Mouse (Mus musculus) hindbrain, embryonic 15.5 days (tissue): ENCODE data around the gene 4930544G11Rik. TPM values are rescaled to one million over a fixed set of nuclear protein-coding genes. Genes with fewer than 3 reads are reported as not detected.

Source experiments
- ATAC-seq: fragments of 200-750 bp; cut with Nextera tagmentation; 2 replicates; pipeline ENCODE4 v1.8.0; 2017; ENCODE audit warnings: low read depth, moderate number of reproducible peaks, moderate TSS enrichment; ENCODE audit not compliant: low FRiP score
- H3K27ac ChIP-seq: fragments of 300-500 bp; sonication (generic); replicated peaks from 2 replicates; pipeline ENCODE4 v1.5.1; 2015; ENCODE audit warnings: mild to moderate bottlenecking, inconsistent platforms
- H3K27me3 ChIP-seq: fragments of 300-500 bp; sonication (generic); 2 replicates; pipeline ENCODE4 v1.6.1; 2015; ENCODE audit warnings: control low read depth, inconsistent platforms
- H3K36me3 ChIP-seq: fragments of 300-500 bp; sonication (generic); 2 replicates; pipeline ENCODE4 v1.6.1; 2015; ENCODE audit warnings: control low read depth, inconsistent platforms
- H3K4me1 ChIP-seq: fragments of 300-500 bp; sonication (generic); replicated peaks from 2 replicates; pipeline ENCODE4 v1.6.1; 2015; ENCODE audit warnings: control low read depth, inconsistent platforms
- H3K4me2 ChIP-seq: fragments of 300-500 bp; sonication (generic); 2 replicates; pipeline ENCODE4 v1.6.1; 2015; ENCODE audit warnings: moderate library complexity, mild to moderate bottlenecking, inconsistent platforms
- H3K4me3 ChIP-seq: fragments of 300-500 bp; sonication (generic); 2 replicates; pipeline ENCODE4 v1.5.1; 2015; ENCODE audit warnings: mild to moderate bottlenecking, inconsistent platforms
- H3K9ac ChIP-seq: fragments of 300-500 bp; sonication (generic); 2 replicates; pipeline ENCODE4 v1.6.1; 2015; ENCODE audit warnings: inconsistent platforms
- H3K9me3 ChIP-seq: fragments of 300-500 bp; sonication (generic); 2 replicates; pipeline ENCODE4 v1.6.1; 2016; ENCODE audit warnings: control low read depth, inconsistent platforms
- WGBS: fragments of 180-500 bp; shearing (Covaris S2); methylation state at CpG from one replicate; pipeline ENCODE4 v1.1.7; 2015; 5-methylcytosine and 5-hydroxymethylcytosine counted together
- polyA plus RNA-seq: library from polyadenylated mRNA; unstranded; fragments of >200 nt; fragmentation: Nextera tagmentation; extraction: Ambion mirVana; gene quantifications from 2 replicates; pipeline ENCODE4 v1.2.1, GENCODE M21; 2015

The 4930544G11Rik gene
- not detected in 2 replicates for polyA plus RNA-seq

DNA sequence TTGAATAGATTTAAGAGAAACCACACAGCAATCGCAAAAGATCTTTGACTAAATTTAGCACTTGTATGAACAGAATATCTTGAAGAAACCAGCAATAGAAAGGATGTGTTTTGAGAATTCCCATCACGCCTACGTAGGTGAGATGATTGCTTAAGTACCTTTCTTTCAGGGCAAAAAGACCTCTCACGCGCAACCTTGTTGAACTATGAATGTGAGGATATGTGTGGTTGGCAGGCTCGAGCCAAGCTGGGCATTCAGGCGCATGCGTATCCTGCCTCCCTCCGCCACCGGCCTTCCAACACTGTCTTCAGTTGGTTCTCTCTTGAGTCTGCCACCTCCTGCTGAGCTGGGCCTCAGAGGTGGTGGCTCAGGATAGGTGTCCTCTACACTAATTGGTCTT is at the start of gene 4930544G11Rik:
Gene 4930544G11Rik, plus strand, starts transcription at position 301 of the 400 bp plus-strand sequence.
- H3K27ac ChIP-seq = no peak within 1 kb of the TSS
- WGBS = 96% methylated on average over 10 of the region's 10 CpGs
- H3K4me2 ChIP-seq = no peak within 1 kb of the TSS
- H3K4me1 ChIP-seq = no peaks in the 10 kb centered on the region
- no peak for ATAC-seq
- H3K27me3 ChIP-seq = no peaks in the 10 kb centered on the region
- no peaks in the 10 kb centered on the region for H3K36me3 ChIP-seq
- H3K4me3 ChIP-seq = no peak within 1 kb of the TSS
- no peak within 1 kb of the TSS for H3K9ac ChIP-seq
- no peaks in the 10 kb centered on the region for H3K9me3 ChIP-seq

DNA sequence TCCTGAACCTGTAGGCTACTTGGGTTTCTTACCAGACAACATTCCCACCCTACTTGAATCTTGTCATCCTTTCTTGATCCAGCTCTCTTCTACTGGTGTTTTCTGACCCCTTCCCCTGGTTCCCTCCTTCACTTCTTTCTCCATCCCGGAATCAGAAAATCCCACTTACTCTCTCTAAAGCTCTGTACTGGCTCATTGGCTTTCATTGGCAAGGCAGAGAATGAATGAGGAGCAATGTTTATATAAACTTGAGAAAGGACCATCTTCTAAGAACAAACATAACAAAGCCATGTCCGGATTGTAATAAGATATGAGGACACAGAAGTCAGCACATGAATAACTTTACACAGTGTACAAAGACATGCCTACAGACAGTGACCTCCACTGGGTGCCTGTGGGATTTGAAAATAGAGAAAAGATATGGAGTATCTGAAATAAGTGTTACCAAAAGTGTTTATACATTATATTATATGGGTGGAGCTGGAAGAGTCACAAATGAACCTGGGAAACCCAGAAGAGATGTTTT is 45.7 kb upstream of the 4930544G11Rik start:
- Histone ChIP-seq H3K27ac (no peak overlapping the region), H3K36me3 (no peaks in the 10 kb centered on the region), H3K4me2 (no peak overlapping the region), H3K9me3 (no peaks in the 10 kb centered on the region), H3K4me1 (no peaks in the 10 kb centered on the region), H3K9ac (no peak overlapping the region), H3K4me3 (no peak overlapping the region), H3K27me3 (no peaks in the 10 kb centered on the region)
- WGBS = 86% methylated on average over 2 of the region's 2 CpGs
- ATAC-seq = no peak

DNA sequence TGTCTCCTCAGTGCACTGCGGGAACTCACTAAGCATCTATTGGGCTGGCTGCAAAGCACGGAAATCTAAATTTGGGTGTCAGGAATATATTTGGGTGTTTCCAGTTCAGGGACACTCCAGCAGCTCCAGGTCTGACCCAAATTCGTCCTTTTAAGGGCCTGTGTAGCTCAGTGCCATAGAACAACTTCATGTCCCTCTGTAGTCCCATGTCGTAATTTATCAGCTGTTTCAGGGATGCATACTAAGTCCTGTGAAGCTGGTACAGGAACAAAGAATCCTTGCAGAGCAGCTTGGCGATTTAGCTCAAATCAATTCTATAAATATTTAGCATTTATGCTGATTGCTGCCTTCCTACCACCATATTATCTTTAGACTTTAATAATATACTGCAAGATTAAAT is 37.0 kb upstream of the 4930544G11Rik start:
- H3K27me3 ChIP-seq = no peaks in the 10 kb centered on the region
- no peak for ATAC-seq
- no peaks in the 10 kb centered on the region for H3K4me1 ChIP-seq
- H3K4me2 ChIP-seq = no peak overlapping the region
- no peak overlapping the region for H3K9ac ChIP-seq
- no peaks in the 10 kb centered on the region for H3K36me3 ChIP-seq
- no peak overlapping the region for H3K27ac ChIP-seq
- 81% methylated on average over 5 of the region's 5 CpGs for WGBS
- no peak overlapping the region for H3K4me3 ChIP-seq
- no peaks in the 10 kb centered on the region for H3K9me3 ChIP-seq

DNA sequence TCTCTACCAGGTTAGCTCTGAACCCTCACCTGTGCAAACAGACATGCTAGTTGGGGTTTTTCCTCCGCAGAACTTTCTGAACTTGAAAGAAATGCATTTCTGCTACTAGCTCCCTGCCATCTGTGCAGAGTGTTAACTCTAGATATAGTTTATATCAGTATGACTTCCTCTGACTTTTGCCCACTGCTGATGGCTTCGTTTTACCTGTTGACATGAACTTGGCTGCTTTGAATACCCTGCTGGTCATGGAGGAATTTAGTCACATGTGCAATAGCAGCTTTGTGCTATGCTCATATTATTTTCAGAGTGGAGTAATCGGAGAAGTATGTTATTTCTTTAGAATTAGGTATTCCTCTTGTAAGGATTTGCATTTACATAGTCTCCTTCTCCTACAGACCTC is 30.7 kb upstream of the 4930544G11Rik start:
- Histone ChIP-seq H3K36me3 (no peaks in the 10 kb centered on the region), H3K4me1 (no peaks in the 10 kb centered on the region), H3K4me3 (no peak overlapping the region), H3K9ac (no peak overlapping the region), H3K9me3 (no peaks in the 10 kb centered on the region), H3K27me3 (no peaks in the 10 kb centered on the region), H3K27ac (no peak overlapping the region), H3K4me2 (no peak overlapping the region)
- WGBS = 87% methylated on average over 3 of the region's 3 CpGs
- ATAC-seq = no peak

DNA sequence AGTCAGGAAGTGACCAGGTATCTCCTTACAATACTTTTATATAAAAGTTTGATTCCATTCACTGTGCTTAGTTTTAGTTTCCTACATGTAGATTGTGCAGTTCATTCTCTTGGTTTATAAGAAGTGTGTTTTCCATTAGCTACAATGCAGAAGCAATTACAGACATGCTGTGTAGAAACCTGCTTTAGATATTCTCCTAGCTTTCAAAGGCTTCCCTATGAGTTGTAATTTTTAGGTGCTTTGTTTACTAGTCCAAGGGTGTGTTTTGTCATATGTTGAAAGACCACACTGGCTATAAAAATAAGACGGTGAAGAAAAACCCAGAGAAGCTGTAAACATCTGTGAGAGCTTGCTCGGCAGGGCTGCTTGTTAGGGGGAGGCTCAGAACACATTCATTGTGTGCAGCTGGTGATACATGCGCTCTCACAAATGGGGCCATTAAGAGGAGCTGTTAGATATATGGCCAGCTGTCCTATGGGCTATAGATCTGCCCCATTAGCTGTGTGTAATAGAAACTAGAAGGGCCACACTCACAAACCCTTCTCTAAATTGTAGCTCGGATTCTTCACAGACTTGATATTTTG is 28.8 kb upstream of the 4930544G11Rik start:
- H3K4me1 ChIP-seq = no peaks in the 10 kb centered on the region
- H3K36me3 ChIP-seq = no peaks in the 10 kb centered on the region
- no peaks in the 10 kb centered on the region for H3K9me3 ChIP-seq
- WGBS = 58% methylated on average over 4 of the region's 4 CpGs
- H3K27me3 ChIP-seq = no peaks in the 10 kb centered on the region
- no peak for ATAC-seq
- H3K27ac ChIP-seq = no peak overlapping the region
- no peak overlapping the region for H3K4me2 ChIP-seq
- H3K4me3 ChIP-seq = no peak overlapping the region
- no peak overlapping the region for H3K9ac ChIP-seq

DNA sequence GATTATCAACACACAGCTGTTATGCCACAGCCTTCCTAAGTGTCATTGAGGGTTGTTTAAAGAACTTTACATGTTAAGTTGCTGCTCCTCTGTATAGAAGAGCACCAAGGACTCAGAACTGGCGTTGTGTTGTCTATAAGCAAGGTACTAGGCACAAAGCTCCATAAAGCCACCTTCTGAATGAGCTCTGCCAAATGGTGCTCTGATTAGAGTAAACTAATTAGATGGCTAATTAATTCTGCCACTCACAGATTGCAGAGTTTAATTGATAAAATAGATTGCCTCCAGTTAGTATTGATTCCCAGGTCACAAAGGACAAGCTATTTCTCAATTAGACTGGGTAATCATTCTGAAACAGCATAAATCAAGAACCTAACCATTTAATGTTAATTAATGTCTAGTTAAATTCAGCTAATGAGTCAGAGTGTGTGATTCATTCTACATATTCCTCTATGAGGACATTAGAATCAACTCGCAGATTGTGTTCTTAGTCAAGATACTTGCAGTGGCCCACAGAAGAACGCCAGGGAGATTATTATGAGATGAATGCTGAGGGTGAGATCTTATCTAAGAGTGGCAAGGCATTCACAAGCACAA is 26.6 kb upstream of the 4930544G11Rik start:
- no peak for ATAC-seq
- Histone ChIP-seq H3K4me3 (no peak overlapping the region), H3K9me3 (no peaks in the 10 kb centered on the region), H3K27ac (no peak overlapping the region), H3K9ac (no peak overlapping the region), H3K4me2 (no peak overlapping the region), H3K27me3 (no peaks in the 10 kb centered on the region), H3K4me1 (no peaks in the 10 kb centered on the region), H3K36me3 (no peaks in the 10 kb centered on the region)
- WGBS = 61% methylated on average over 3 of the region's 3 CpGs

DNA sequence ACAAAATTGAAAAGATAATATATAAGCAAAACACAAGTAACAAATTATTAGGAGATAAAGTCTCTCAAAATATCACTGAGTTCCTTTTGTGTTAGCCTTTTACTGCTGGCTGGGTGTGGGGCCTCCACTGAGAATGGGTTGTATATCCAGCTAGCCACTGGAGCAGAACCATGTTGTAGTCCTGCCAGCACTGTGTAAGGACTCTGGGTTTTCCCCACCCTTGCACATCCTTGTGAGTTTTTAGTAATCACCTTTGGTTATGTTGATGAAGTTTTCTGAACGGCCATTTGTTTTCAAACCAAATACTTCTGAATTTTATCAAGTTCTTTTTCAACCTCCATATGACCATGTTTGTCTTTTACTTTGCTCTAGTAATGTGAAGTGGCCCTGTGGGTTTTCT is 21.9 kb upstream of the 4930544G11Rik start:
- H3K27me3 ChIP-seq = no peaks in the 10 kb centered on the region
- H3K36me3 ChIP-seq = no peaks in the 10 kb centered on the region
- no peak overlapping the region for H3K4me3 ChIP-seq
- H3K9ac ChIP-seq = no peak overlapping the region
- no peak overlapping the region for H3K27ac ChIP-seq
- 86% methylated on average over 1 of the region's 1 CpGs for WGBS
- H3K9me3 ChIP-seq = no peaks in the 10 kb centered on the region
- H3K4me1 ChIP-seq = 0 out of 2 replicates have a peak, but pooled peaks cover 5% of the 10 kb centered on the region
- ATAC-seq = no peak
- no peak overlapping the region for H3K4me2 ChIP-seq

DNA sequence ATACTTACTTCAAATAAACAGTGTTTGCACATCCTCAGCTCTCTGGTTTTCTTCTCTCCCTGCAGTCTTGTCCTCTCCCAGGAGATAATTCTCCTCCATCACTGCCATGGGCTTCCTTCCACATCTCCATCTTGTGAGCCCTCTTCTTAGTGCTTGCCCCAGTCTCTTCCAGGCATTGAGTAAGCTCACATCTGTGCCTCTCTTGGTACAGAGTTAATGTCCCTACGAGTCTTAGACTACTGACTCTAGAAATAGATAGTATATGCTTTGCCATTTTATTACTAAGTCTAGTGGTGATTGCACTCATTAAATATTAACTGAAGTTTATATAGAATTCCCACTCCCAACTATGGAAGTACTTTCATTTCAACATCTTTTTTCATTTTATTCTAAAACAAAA is 19.6 kb upstream of the 4930544G11Rik start:
- WGBS = 24% methylated on average over 1 of the region's 1 CpGs
- no peak overlapping the region for H3K9ac ChIP-seq
- no peak overlapping the region for H3K27ac ChIP-seq
- H3K4me3 ChIP-seq = no peak overlapping the region
- 0 out of 2 replicates have a peak, but pooled peaks cover 5% of the 10 kb centered on the region for H3K4me1 ChIP-seq
- H3K9me3 ChIP-seq = no peaks in the 10 kb centered on the region
- H3K36me3 ChIP-seq = no peaks in the 10 kb centered on the region
- no peak overlapping the region for H3K4me2 ChIP-seq
- H3K27me3 ChIP-seq = no peaks in the 10 kb centered on the region
- ATAC-seq = no peak

DNA sequence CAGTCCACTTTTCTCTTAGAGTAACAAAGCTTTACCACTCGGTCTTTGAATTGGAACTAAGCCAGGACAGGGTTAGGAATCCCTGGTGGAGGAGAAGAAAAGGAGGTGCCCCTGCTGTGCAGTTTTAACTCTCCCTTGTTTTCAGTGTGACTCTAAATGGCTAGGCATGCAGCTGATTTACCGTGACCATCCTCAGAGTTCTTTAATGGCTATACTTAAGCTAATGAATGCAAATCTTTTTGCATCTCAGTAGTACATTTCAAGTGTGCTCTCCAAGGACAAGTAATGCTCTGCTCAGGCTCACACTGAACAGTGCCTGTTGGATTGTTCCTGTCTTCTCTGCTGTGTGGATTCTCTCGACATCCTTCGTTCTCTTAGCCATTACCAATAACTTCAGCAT is 19.2 kb upstream of the 4930544G11Rik start:
- no peak overlapping the region for H3K27ac ChIP-seq
- H3K36me3 ChIP-seq = no peaks in the 10 kb centered on the region
- no peak overlapping the region for H3K9ac ChIP-seq
- no peaks in the 10 kb centered on the region for H3K9me3 ChIP-seq
- ATAC-seq = peak; percentile 66; the same call in 1 of the 2 replicates
- no peaks in the 10 kb centered on the region for H3K27me3 ChIP-seq
- WGBS = 13% methylated on average over 4 of the region's 4 CpGs
- H3K4me2 ChIP-seq = no peak overlapping the region
- H3K4me1 ChIP-seq = 0 out of 2 replicates have a peak, but pooled peaks cover 5% of the 10 kb centered on the region
- H3K4me3 ChIP-seq = no peak overlapping the region

DNA sequence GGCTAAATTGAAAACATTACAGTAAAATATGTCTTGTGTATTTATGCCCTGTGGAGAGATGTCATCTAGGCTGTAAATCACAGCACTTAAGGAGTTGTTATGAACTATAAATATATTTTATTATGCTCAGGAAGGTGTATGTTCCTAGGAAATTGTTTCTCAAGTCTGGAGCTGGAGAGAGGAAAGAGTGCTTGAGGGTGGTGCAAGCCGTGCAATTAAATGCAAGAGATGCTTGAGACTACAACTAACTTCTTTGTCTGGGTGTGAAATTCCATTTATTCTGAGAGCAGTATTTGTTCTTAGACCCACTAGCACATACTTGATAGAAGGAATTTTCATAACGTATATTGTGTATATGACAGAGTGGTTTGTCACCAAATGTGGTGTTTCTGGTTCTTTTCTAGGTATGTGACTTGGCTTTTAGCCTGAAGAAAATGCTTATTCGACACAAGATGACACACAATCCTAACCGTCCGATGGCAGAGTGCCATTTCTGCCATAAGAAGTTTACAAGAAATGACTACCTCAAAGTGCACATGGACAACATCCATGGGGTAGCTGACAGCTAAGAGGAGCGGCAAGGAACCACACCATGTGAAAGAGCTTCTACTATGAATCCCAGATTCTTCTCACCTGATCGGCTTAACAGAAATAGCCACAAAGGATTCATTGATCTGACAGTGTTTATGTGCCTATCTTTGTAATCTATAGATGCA is 16.7 kb upstream of the 4930544G11Rik start:
- Histone ChIP-seq H3K9me3 (no peaks in the 10 kb centered on the region), H3K27me3 (no peaks in the 10 kb centered on the region), H3K4me2 (no peak overlapping the region), H3K36me3 (no peaks in the 10 kb centered on the region), H3K4me3 (no peak overlapping the region), H3K9ac (no peak overlapping the region), H3K27ac (no peak overlapping the region), H3K4me1 (0 out of 2 replicates have a peak, but pooled peaks cover 5% of the 10 kb centered on the region)
- ATAC-seq = no peak
- WGBS = 90% methylated on average over 7 of the region's 7 CpGs

DNA sequence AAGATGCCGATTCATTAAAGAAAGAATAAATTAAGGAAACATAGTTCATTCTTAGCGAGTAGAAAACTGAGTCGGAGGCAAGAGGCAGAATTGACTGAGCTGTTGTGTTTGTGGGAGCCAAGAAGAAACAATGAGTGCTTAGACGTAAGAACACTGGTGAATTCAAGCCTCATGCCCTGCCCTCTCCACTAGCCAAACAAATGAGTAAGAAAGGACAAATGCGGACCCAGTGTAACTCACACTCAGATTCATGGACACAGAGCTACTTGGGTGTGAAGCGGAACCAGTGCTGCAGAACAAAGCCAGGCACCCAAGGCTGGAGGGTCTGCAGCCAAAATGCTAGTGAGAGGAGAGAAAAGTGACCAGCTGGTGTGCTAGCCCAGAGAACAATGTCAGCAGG is 1.9 kb upstream of the 4930544G11Rik start:
- H3K27me3 ChIP-seq = no peaks in the 10 kb centered on the region
- H3K36me3 ChIP-seq = no peaks in the 10 kb centered on the region
- no peak overlapping the region for H3K9ac ChIP-seq
- H3K4me3 ChIP-seq = no peak overlapping the region
- no peaks in the 10 kb centered on the region for H3K4me1 ChIP-seq
- no peak overlapping the region for H3K27ac ChIP-seq
- H3K9me3 ChIP-seq = no peaks in the 10 kb centered on the region
- ATAC-seq = no peak
- 63% methylated on average over 6 of the region's 6 CpGs for WGBS
- H3K4me2 ChIP-seq = no peak overlapping the region

DNA sequence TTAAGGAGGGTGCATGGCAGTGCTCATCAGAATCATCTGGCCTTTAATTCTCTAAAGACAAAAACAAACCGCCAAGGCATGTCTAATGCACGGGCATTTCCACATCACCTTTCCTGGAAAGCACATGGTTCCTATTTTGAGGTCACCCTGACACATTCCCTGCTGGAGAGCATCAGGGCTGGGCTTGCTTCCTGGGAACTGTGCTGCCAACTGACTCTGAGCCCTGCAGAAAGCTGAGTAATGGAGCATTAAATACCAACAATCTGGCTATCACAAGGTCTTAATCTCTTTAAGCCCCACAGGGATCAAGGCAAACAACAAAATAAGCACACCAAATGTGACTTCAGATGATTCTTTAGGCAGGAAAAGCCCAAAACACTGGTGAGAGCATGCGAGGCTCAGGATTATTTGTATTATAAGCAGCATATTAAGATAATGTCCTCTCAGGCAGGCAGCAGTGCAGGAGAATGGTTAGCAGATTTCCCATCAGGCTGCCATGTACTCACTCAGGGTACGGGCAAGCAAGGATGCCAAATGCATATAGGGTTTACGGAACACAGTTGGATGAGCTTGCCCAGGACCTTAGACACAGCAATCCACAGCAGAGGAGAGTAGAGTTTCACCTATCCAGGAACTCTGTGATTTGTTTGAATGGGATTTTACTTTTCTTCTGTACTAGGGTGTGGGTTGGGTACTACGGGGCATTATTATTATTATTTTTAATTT is 17.1 kb downstream of the 4930544G11Rik start:
- peak overlapping the region; percentile 13; the same call in 1 of the 2 replicates for H3K27ac ChIP-seq

More for the DNA sequence above, 17.1 kb downstream of the 4930544G11Rik start:
- no peaks in the 10 kb centered on the region for H3K9me3 ChIP-seq
- no peaks in the 10 kb centered on the region for H3K27me3 ChIP-seq
- H3K4me3 ChIP-seq = no peak overlapping the region
- H3K36me3 ChIP-seq = no peaks in the 10 kb centered on the region
- peaks cover 14% of the 10 kb centered on the region for H3K4me1 ChIP-seq
- 49% methylated on average over 6 of the region's 6 CpGs for WGBS
- peak; percentile 82 for ATAC-seq
- H3K9ac ChIP-seq = no peak overlapping the region
- H3K4me2 ChIP-seq = no peak overlapping the region
